Mouse (Mus musculus): ENCODE data around the gene Scn1a. TPM values are rescaled to one million over a fixed set of nuclear protein-coding genes. Genes with fewer than 3 reads are reported as not detected.

The Scn1a gene
- polyA plus RNA-seq, 1 experiment from 2014 or later: 0.89 TPM

DNA sequence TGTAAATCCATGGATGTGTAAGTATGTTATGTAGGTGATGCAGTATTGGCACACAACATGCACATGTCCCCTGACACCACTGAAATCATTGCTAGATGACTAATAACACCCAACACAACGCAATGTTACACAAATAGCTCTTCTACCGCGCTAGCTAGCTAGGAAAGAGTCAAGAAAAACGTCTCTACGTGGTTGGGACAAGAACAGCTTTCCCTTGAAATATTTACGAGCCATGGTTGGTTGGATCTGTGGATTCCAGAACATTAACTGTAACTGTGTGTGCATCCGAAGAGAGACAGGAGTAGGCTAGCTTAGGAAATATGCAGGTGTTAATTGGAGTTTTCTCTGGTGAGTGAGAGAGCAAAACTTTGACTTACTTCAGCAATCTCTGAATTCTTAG is 219.7 kb downstream of the Scn1a start:
- ATAC-seq (ENCODE audit: insufficient number of reproducible peaks, low FRiP score, low TSS enrichment, low read depth) (no peak), DNase-seq (ENCODE audit: low spot score) (no peak)
- Histone ChIP-seq H3K9me3 (ENCODE audit: control insufficient read depth, low read length) (no peaks in the 10 kb centered on the region), H3K9ac (ENCODE audit: low read length) (no peak overlapping the region), H3K4me3 (ENCODE audit: low read depth, low read length) (no peak overlapping the region), H3K36me3 (ENCODE audit: control insufficient read depth, insufficient read depth, low read length) (no peaks in the 10 kb centered on the region), H3K4me2 (ENCODE audit: low read depth, severe bottlenecking) (no peak overlapping the region), H3K27me3 (ENCODE audit: control insufficient read depth, insufficient read depth, low read length) (no peaks in the 10 kb centered on the region), H3K4me1 (ENCODE audit: control insufficient read depth, insufficient read depth, low read length) (no peaks in the 10 kb centered on the region), H3K27ac (replicated peaks; ENCODE audit: low read depth, low read length) (no peak overlapping the region)
- WGBS: 88% methylated on average over 7 of the region's 7 CpGs

Other genes with a start within 250 kb of the Scn1a start
- gene Ttc21b, start 184.2 kb downstream of the Scn1a start, polyA plus RNA-seq (2014; fragmentation: Nextera tagmentation; extraction: Ambion mirVana): 14.6 and 18.3 TPM in 2 replicates
- gene Scn9a, start 194.1 kb upstream of the Scn1a start, polyA plus RNA-seq (2014; fragmentation: Nextera tagmentation; extraction: Ambion mirVana): 0.03 and 0.20 TPM in 2 replicates

Measured in limb, embryonic 11.5 days (tissue).